ENCODE assay signal across 21 mouse cellular contexts in genomic region chr2:118606976-118607375, GRCm38 (mm10). TPM values are rescaled to one million over a fixed set of nuclear protein-coding genes. Genes with fewer than 3 reads are reported as not detected.
DNase-seq lines count a peak whose midpoint lies in the region; ATAC-seq and TF ChIP-seq lines count a peak whose summit lies in the region.
"Had no signal": no experiment of that assay in that cellular context is flagged by ENCODE, and none has a peak within 500 bp of the region (broad histone marks: within the 10 kb centered on the region; RNA-seq: fewer than 3 reads in every experiment).

No protein-coding gene starts in this region.

- TF ChIP-seq EP300 in lung, postnatal 0 days (IDR thresholded peaks at IDR 0.05), result no peak

- H3K27ac ChIP-seq in heart, embryonic 10.5 days, result no peak overlapping the region
- no peak overlapping the region for H3K27ac ChIP-seq in kidney, embryonic 16.5 days (ENCODE audit: low read length)
- H3K27ac ChIP-seq in lung, postnatal 0 days (ENCODE audit: low read length), result no peak overlapping the region
- H3K27ac ChIP-seq: embryonic facial prominence, embryonic 13.5 days; forebrain, embryonic 12.5 days; heart, adult 2 months; hindbrain, embryonic 12.5 days had no signal

- DNase-seq in heart, adult 11 months, result peak; percentile 85
- DNase-seq in heart, embryonic 10.5 days (ENCODE audit: low spot score), result no peak
- peak; percentile 30 for DNase-seq in kidney, postnatal 10 days
- peak; percentile 39 for DNase-seq in lung, postnatal 0 days (ENCODE audit: low spot score)
- DNase-seq in lung, postnatal 4 days, result no peak
- DNase-seq: adrenal gland, postnatal 25 days; cerebellum, adult 18-20 months; cerebellum, adult 9-11 months; cerebellum, postnatal 36 days; gastrocnemius, postnatal 10 days; heart, adult 2 months; heart, postnatal 4 days had no signal

- WGBS in heart, embryonic 10.5 days, result 84% methylated on average over 5 of the region's 5 CpGs
- WGBS in kidney, embryonic 16.5 days, result 42% methylated on average over 5 of the region's 5 CpGs
- 56% methylated on average over 5 of the region's 5 CpGs for WGBS in lung, postnatal 0 days

- peaks cover 96% of the 10 kb centered on the region for H3K36me3 ChIP-seq in heart, embryonic 10.5 days
- peaks cover 61% of the 10 kb centered on the region for H3K36me3 ChIP-seq in kidney, embryonic 16.5 days (ENCODE audit: insufficient read depth, low read length)
- no peaks in the 10 kb centered on the region for H3K36me3 ChIP-seq in lung, postnatal 0 days (ENCODE audit: insufficient read depth, low read length)

- no peak overlapping the region for H3K4me2 ChIP-seq in kidney, embryonic 16.5 days (replicated peaks; ENCODE audit: low read depth, low read length)
- H3K4me2 ChIP-seq in lung, postnatal 0 days (replicated peaks; ENCODE audit: low read depth, low read length), result no peak overlapping the region
- H3K4me2 ChIP-seq: embryonic facial prominence, embryonic 13.5 days; forebrain, embryonic 12.5 days; heart, embryonic 12.5 days; hindbrain, embryonic 12.5 days had no signal

- H3K4me1 ChIP-seq in heart, embryonic 10.5 days, result no peaks in the 10 kb centered on the region
- no peaks in the 10 kb centered on the region for H3K4me1 ChIP-seq in kidney, embryonic 16.5 days (ENCODE audit: insufficient read depth, low read length)
- no peaks in the 10 kb centered on the region for H3K4me1 ChIP-seq in lung, postnatal 0 days (ENCODE audit: insufficient read depth, low read depth, low read length)
- H3K4me1 ChIP-seq: embryonic facial prominence, embryonic 13.5 days; forebrain, embryonic 12.5 days; hindbrain, embryonic 12.5 days had no signal

- no peak for TF ChIP-seq CTCF in lung, postnatal 0 days (IDR thresholded peaks at IDR 0.05)

- no peaks in the 10 kb centered on the region for H3K9me3 ChIP-seq in heart, embryonic 10.5 days
- no peaks in the 10 kb centered on the region; the same call in 1 of the 2 replicates for H3K9me3 ChIP-seq in kidney, embryonic 16.5 days (ENCODE audit: low read length)
- H3K9me3 ChIP-seq in lung, postnatal 0 days (ENCODE audit: low read length), result no peaks in the 10 kb centered on the region
- H3K9me3 ChIP-seq: embryonic facial prominence, embryonic 13.5 days; forebrain, embryonic 12.5 days had no signal

- no peaks in the 10 kb centered on the region for H3K27me3 ChIP-seq in heart, embryonic 10.5 days (ENCODE audit: insufficient read depth, poor library complexity, severe bottlenecking)
- no peaks in the 10 kb centered on the region for H3K27me3 ChIP-seq in kidney, embryonic 16.5 days (ENCODE audit: insufficient read depth, low read length)
- no peaks in the 10 kb centered on the region for H3K27me3 ChIP-seq in lung, postnatal 0 days (replicated peaks; ENCODE audit: insufficient read depth, low read length)
- H3K27me3 ChIP-seq: CH12.LX; embryonic facial prominence, embryonic 13.5 days; forebrain, embryonic 12.5 days; heart, embryonic 12.5 days; hindbrain, embryonic 12.5 days; Patski had no signal

- no peak overlapping the region for H3K9ac ChIP-seq in kidney, embryonic 16.5 days (replicated peaks; ENCODE audit: low read length)
- no peak overlapping the region for H3K9ac ChIP-seq in lung, postnatal 0 days (replicated peaks; ENCODE audit: low read depth)
- H3K9ac ChIP-seq: embryonic facial prominence, embryonic 13.5 days; forebrain, embryonic 12.5 days; heart, embryonic 12.5 days; hindbrain, embryonic 12.5 days had no signal

- no peak overlapping the region for H3K4me3 ChIP-seq in heart, embryonic 10.5 days
- H3K4me3 ChIP-seq in kidney, embryonic 16.5 days (ENCODE audit: low read length), result no peak overlapping the region
- H3K4me3 ChIP-seq in lung, postnatal 0 days (ENCODE audit: low read depth, low read length), result no peak overlapping the region
- H3K4me3 ChIP-seq: embryonic facial prominence, embryonic 13.5 days; forebrain, embryonic 12.5 days; heart, adult 2 months; heart, embryonic 12.5 days; hindbrain, embryonic 12.5 days had no signal

- ATAC-seq in kidney, embryonic 16.5 days (ENCODE audit: low FRiP score, low TSS enrichment), result no peak
- ATAC-seq in lung, postnatal 0 days, result peak; percentile 40
- ATAC-seq: forebrain, embryonic 16.5 days; hindbrain, embryonic 16.5 days; Patski had no signal

RNA-seq across cellular contexts. Expression of gene Bub1b, which starts 9.0 kb away (rescaled TPM):
- 101 and 104 TPM in 2 replicates for polyA plus RNA-seq in heart, embryonic 10.5 days (2016; fragmentation: Nextera tagmentation; extraction: Ambion mirVana)
- polyA plus RNA-seq in kidney, embryonic 16.5 days (2015; fragmentation: Nextera tagmentation; extraction: Ambion mirVana), result 102 and 112 TPM in 2 replicates
- 4.1 and 5.8 TPM in 2 replicates for polyA plus RNA-seq in lung, postnatal 0 days (2015; fragmentation: Nextera tagmentation; extraction: Ambion mirVana)

RNA-seq across cellular contexts. Expression of gene Pak6, which starts 56.1 kb away (rescaled TPM):
- 1.7 and 4.1 TPM in 2 replicates for polyA plus RNA-seq in heart, embryonic 10.5 days (2016; fragmentation: Nextera tagmentation; extraction: Ambion mirVana)
- polyA plus RNA-seq in kidney, embryonic 16.5 days (2015; fragmentation: Nextera tagmentation; extraction: Ambion mirVana), result 0.60 and 1.4 TPM in 2 replicates
- polyA plus RNA-seq in lung, postnatal 0 days (2015; fragmentation: Nextera tagmentation; extraction: Ambion mirVana), result 1.1 and 2.0 TPM in 2 replicates

RNA-seq across cellular contexts. Expression of gene Bmf, which starts 57.5 kb away (rescaled TPM):
- polyA plus RNA-seq in heart, embryonic 10.5 days (2016; fragmentation: Nextera tagmentation; extraction: Ambion mirVana), result 2.5 and 3.7 TPM in 2 replicates
- polyA plus RNA-seq in kidney, embryonic 16.5 days (2015; fragmentation: Nextera tagmentation; extraction: Ambion mirVana), result 7.6 and 9.9 TPM in 2 replicates
- 7.3 and 9.8 TPM in 2 replicates for polyA plus RNA-seq in lung, postnatal 0 days (2015; fragmentation: Nextera tagmentation; extraction: Ambion mirVana)

Comparison
In these comparisons a context has a peak if more than half of its experiments do, and no peak if none do; other contexts are left out.
1. DNase-seq: peak in heart, adult 11 months (single experiment), kidney, postnatal 10 days (single experiment) and lung, postnatal 0 days (single experiment); none in heart, embryonic 10.5 days (single experiment) and lung, postnatal 4 days (0 of 2).
2. RNA of gene Bub1b, which starts 9.0 kb away (polyA plus RNA-seq): 102 to 112 TPM in kidney, embryonic 16.5 days and 101 to 104 TPM in heart, embryonic 10.5 days; 4.1 to 5.8 TPM in lung, postnatal 0 days; every median in the first group is over 10 times any median in the second.